Mouse (Mus musculus): Measurements from ENCODE around the gene Gtpbp2.

The Gtpbp2 gene

GRCm38 (mm10) chr17:46160686-46161085, at the start of gene Gtpbp2:
Gene Gtpbp2, plus strand, starts transcription at chr17:46161032.
- in situ Hi-C loops (cut with MboI, MseI) = no loop called here

GRCm38 (mm10) chr17:46115489-46115888, 45.3 kb upstream of the Gtpbp2 start:
- in situ Hi-C loops (cut with MboI, MseI) = no loop called here

- in situ Hi-C loops (cut with MboI, MseI) = no loop called here
Observed at GRCm38 (mm10) chr17:46116138-46116537, 44.7 kb upstream of the Gtpbp2 start.

- in situ Hi-C loops (cut with MboI, MseI) = no loop called here
Observed at GRCm38 (mm10) chr17:46116881-46117280, 44.0 kb upstream of the Gtpbp2 start.

GRCm38 (mm10) chr17:46117623-46118422, 43.0 kb upstream of the Gtpbp2 start:
- in situ Hi-C loops (cut with MboI, MseI) = no loop called here

GRCm38 (mm10) chr17:46118423-46118850, 42.4 kb upstream of the Gtpbp2 start:
- in situ Hi-C loops (cut with MboI, MseI) = no loop called here

GRCm38 (mm10) chr17:46119641-46120040, 41.2 kb upstream of the Gtpbp2 start:
- in situ Hi-C loops (cut with MboI, MseI) = no loop called here

GRCm38 (mm10) chr17:46122791-46123190, 38.0 kb upstream of the Gtpbp2 start:
- in situ Hi-C loops (cut with MboI, MseI) = no loop called here

- in situ Hi-C loops (cut with MboI, MseI) = no loop called here
Observed at GRCm38 (mm10) chr17:46123285-46123684, 37.5 kb upstream of the Gtpbp2 start.

- in situ Hi-C loops (cut with MboI, MseI) = no loop called here
Observed at GRCm38 (mm10) chr17:46123953-46124700, 36.7 kb upstream of the Gtpbp2 start.

- in situ Hi-C loops (cut with MboI, MseI) = no loop called here
Observed at GRCm38 (mm10) chr17:46126608-46127007, 34.2 kb upstream of the Gtpbp2 start.

- in situ Hi-C loops (cut with MboI, MseI) = no loop called here
Observed at GRCm38 (mm10) chr17:46127814-46128493, 32.9 kb upstream of the Gtpbp2 start.

- in situ Hi-C loops (cut with MboI, MseI) = no loop called here
Observed at GRCm38 (mm10) chr17:46129741-46130498, 30.9 kb upstream of the Gtpbp2 start.

- in situ Hi-C loops (cut with MboI, MseI) = no loop called here
Observed at GRCm38 (mm10) chr17:46132058-46132718, 28.6 kb upstream of the Gtpbp2 start.

- in situ Hi-C loops (cut with MboI, MseI) = no loop called here
Observed at GRCm38 (mm10) chr17:46132862-46133261, 28.0 kb upstream of the Gtpbp2 start.

- in situ Hi-C loops (cut with MboI, MseI) = no loop called here
Observed at GRCm38 (mm10) chr17:46138563-46139236, 22.1 kb upstream of the Gtpbp2 start.

GRCm38 (mm10) chr17:46139872-46140271, 21.0 kb upstream of the Gtpbp2 start:
- in situ Hi-C loops (cut with MboI, MseI) = loop anchor here (5.0 kb wide), 1 partner anchor 413 kb away; no protein-coding TSS in a partner anchor

GRCm38 (mm10) chr17:46143578-46144423, 17.0 kb upstream of the Gtpbp2 start, which contains the start of gene Rsph9:
Gene Rsph9, minus strand, starts transcription at chr17:46144216.
- in situ Hi-C loops (cut with MboI, MseI) = loop anchor here (5.0 kb wide), 1 partner anchor 416 kb away; no protein-coding TSS in a partner anchor
